Mouse (Mus musculus): ENCODE data around the gene Piwil1.

Gene Piwil1

DNA sequence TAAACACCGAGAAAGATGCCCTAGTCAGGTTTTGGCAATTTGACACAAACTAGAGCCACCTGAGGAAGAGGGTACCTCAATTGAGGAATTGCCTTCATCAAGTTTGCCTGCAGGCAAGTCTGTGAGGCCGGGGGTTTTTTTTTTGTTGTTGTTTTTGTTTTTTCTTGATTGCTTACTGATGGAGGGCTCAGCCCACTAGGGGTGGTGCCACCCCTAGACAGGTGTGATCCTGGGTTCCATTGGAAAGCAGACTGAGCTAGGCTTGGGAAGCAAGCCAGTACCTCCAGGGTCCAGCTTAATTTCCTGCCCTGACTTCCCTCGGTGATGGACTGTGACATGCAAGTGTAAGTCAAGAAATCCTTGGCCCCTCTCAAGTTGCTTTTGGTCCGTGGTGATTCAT lies at the start of gene Piwil1:
Piwil1 (plus strand) TSS at position 301 of the 400 bp plus-strand sequence.
- DNase-seq (ENCODE audit: low read depth, low spot score): no peak

DNA sequence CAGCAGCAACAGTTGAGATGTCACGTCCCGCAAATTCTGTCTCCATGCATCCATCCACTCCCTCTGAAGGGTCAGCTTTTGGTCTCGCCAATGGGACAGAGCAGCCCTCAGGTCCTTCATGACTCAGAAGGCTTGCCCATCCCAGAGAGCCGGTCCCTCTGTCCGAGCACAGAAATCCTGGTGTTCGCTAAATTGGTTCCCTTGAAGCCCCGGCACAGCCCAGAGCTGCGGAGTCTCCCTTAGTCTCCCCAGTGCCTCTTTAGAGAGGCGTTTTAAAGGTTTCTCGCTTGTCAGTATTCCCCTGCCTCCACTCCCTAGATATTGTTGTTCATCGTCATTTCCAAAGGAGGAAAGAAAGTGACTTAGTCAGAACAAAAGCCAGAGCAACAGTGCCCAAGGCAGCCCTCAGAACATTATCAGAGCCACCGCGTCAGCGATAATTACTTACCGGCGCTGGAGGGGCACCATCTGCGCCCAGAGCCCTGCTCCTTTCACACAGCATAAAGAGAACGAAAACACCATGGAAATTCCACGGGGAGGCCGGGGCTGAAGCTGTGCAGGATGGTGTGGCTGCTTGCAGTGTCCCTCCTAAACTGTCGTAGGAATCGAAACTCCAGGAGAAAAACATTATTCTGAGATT lies 45.7 kb upstream of the Piwil1 start:
- DNase-seq (ENCODE audit: low read depth, low spot score): no peak

DNA sequence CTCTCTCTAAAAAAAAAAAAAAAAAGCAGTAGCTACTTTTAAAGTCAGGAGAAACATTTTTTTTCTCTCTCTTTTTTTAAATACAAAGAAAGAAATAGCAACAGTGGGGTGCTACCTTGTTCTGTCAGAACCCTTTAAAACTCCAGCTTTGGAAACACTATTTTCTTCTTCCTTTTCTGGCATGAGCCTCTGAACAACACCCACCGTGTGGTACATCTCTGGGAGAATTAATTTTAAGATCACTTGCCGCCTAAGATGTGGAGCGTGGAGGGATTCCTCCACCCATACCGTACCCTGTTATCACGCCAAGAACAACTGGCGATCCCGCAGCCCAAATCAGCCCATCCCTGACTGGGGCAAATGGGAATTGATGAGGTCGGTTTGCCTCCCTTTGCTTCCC lies 42.2 kb upstream of the Piwil1 start:
- DNase-seq (ENCODE audit: low read depth, low spot score): no peak

DNA sequence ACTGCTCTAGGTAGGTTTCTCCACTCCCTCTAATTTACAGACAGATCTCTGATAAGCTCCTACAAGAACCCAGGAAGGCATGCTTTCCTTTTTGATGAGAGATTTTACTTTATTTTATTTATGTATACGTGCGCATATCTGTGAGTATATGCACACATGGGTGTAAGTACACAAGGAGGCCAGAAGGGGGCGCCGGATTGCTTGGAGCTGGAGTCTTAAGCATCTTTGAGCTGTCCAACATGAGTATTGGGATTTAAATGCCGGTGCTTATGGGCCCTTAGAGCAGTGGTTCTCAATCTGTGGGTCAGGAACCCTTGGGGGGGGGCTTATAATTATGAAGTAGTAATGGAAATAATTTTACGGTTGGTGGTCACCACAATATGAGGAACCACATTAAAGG lies 39.4 kb upstream of the Piwil1 start:
- DNase-seq (ENCODE audit: low read depth, low spot score): no peak

GRCm38 (mm10) chr5:128663976-128664375 lies 38.3 kb upstream of the Piwil1 start:
- no peak for DNase-seq (ENCODE audit: low read depth, low spot score)

DNA sequence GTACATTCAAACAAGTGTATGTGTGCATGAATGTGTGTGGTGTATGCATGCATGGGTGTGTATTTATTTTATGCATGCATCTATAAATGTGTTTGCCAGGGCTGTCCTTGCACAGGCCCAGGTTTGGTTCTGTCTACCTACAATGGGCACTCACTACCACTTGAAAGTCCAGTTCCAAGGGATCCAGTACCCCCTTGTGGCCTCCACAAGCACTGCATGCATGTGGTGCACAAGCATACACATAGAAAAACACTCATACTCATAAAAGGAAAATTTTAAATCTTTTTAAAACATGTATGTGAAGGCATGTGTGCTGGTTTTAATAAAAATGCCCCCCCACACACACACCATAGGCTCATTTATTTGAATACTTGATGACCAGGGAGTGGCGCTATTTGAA lies 37.3 kb upstream of the Piwil1 start:
- no peak for DNase-seq (ENCODE audit: low read depth, low spot score)

- no peak for DNase-seq (ENCODE audit: low read depth, low spot score)
Observed at GRCm38 (mm10) chr5:128667303-128667702, 35.0 kb upstream of the Piwil1 start.

DNA sequence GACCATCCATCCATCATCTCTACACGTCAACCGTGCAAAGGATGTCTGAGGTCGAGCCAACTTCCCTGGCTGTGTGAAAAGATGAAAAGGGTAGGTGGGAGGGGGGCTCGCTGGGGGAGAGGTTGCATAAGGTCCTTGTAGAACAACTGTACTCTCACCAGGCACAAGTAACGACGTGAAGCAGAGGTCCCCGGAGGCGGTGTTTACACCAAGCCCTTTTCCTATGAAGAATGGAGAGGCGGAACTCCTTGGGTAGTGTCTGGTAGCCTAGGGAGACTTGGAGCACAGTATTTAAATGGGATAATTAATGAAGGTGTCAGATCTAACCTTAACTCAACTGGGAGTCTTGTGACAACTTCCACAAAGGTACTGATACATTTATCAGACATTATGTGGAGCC lies 28.2 kb upstream of the Piwil1 start:
- no peak for DNase-seq (ENCODE audit: low read depth, low spot score)

DNA sequence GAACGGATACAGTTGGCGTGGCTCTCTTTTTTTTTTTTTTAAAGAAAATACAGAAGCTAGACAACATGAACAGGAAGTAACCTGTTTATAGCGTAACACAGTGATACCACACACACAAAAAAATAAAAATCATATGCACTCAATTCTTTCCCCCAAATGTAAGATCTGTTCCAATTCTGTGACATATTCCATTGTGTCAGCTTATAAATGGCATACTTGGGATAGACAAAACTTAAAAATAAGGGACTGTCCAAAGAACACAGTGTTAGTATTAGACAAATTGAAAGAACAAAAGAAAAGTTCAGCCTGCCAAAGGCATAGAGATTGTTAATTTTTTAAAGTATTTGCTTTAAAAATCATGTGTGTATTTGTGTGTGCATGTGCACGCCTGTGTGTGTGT lies 25.0 kb upstream of the Piwil1 start:
- no peak for DNase-seq (ENCODE audit: low read depth, low spot score)

DNA sequence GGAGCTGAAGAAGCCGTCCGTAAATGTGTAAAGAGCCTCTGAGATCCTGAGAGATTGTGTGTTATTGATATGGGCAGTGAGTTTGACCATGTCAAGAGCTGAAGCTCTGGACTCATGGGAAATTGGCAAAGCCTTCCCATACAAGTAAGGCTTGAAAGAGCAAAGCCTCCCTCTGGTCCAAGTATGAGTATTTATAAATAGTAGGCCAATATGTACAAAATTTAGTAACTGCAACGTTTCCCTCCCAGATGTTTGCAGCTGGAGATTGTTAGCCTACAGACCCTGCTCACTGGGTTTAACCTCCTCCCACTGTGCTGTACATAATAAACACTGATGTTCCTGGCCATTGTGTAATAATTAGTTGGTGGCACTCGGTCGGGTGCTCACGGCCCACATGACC lies 24.5 kb upstream of the Piwil1 start:
- no peak for DNase-seq (ENCODE audit: low read depth, low spot score)

- no peak for DNase-seq (ENCODE audit: low read depth, low spot score)
Observed at GRCm38 (mm10) chr5:128681456-128681855, 20.9 kb upstream of the Piwil1 start.

DNA sequence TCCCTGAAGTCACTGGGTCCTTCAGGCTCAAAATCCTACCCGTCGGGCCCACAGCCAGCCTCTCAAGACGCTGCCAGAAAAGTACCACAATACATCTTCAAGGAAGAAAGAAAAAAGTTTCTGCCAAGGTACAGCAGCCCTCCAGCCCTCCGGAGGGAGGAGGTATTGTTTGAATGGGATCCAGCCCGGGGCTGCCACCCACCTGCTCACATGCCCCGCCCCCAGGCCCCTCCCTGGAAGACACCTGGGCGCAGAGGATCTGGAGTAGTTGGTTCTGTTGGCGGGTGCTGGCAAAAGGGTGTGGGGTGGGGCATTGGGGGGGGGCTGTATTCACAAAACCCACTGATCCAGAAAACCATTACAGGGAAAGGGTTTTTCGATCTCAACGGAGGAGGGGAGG lies 18.1 kb upstream of the Piwil1 start:
- no peak for DNase-seq (ENCODE audit: low read depth, low spot score)

- no peak for DNase-seq (ENCODE audit: low read depth, low spot score)
Observed at GRCm38 (mm10) chr5:128684621-128685020, 17.7 kb upstream of the Piwil1 start.

DNA sequence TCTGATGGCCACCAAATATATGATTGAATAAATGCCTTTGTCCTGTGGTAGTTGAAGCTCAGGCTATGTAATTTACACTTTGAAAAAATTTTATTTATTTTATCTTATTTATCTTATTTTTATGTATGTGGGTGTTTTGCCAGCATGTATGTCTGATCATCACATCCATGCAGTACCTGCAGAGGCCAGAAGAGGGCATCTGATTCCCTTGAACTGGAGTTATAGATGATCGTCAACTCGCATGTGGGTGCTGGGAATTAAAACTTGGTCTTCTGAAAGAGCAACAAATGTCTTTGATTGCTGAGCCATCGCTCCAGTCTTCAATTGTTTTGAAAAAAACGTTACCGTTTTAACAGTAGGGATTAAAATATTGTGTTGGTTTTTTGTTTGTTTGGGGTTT lies 15.2 kb upstream of the Piwil1 start:
- DNase-seq (ENCODE audit: low read depth, low spot score): no peak

DNA sequence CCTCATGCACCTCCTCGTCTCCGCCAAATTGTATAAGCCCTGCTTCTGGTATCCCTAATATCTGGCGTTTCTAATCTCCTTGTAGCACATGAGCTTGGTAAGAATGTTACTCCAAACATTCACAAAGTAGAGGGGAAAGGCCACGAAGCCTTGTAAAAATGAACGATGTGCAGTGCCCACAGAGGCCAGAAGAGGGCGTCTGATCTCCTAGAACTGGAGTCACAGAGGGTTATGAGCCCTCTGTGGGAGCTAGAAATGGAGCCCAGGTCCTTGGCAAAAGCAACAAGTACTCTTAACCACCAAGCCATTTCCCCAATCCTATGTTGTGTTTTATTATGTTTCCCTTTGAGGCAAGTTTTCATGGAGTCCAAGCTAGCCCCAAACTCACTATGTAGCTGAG lies 8.2 kb upstream of the Piwil1 start:
- no peak for DNase-seq (ENCODE audit: low read depth, low spot score)

- no peak for DNase-seq (ENCODE audit: low read depth, low spot score)
Observed at GRCm38 (mm10) chr5:128694611-128695325, 7.6 kb upstream of the Piwil1 start.

- DNase-seq (ENCODE audit: low read depth, low spot score): no peak
Observed at GRCm38 (mm10) chr5:128696824-128697223, 5.5 kb upstream of the Piwil1 start.

DNA sequence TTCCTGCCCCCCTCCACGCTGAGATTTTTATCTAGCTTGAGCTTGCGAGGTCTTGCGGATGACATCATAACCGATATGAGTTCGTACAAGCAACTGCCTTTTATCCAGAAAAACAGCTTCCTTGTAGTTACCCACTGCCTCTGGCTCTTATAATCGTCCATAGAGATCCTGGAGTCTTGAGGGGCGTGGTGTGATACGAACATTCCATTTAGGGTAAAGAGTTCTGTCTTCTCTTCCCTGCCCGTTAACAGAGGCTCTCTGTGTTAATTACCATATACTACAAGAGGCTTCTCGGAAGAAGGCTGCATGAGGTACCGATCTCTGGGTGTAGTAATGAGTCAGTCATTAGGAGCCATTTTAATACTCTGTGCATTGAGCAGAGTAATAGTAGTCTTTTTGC lies 1.6 kb upstream of the Piwil1 start:
- DNase-seq (ENCODE audit: low read depth, low spot score): no peak

GRCm38 (mm10) chr5:128703688-128704087 lies 1.4 kb downstream of the Piwil1 start:
- no peak for DNase-seq (ENCODE audit: low read depth, low spot score)

DNA sequence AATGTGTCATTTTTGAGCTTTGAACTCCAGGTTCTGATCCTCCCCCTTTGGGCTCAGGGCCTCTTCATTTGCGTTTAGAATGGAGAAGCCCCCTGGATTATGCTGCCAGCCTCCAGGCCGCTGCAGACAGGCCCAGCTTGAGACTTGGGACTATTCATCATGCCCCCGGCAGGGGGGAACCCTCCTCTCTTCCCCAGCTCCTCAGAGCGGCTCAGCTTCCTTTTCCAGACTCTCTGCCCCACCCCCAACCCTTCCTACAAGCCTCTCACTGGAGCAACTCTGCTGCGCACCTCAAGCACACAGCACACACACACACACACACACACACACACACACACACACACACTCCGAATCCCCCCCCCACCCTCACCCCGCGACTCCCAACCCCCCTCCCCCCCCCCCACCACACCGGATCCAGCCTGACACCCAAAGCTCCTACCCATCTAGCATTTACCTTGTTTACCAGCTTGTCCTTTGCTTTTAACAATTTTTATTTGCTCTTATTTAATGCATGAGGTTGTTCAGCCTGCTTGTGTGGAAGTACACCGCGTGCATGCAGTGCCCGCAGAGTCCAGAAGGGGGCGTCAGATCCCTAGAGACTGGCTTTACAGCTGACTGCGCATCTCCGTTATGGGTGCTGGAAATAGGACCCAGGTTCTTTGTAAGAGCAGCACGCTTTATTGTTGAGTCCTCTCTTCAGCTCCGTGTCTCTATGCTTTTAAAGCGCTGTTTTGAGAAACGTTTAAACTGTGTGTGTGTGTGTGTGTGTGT lies 2.0 kb downstream of the Piwil1 start:
- no peak for DNase-seq (ENCODE audit: low read depth, low spot score)

- DNase-seq (ENCODE audit: low read depth, low spot score): no peak
Observed at GRCm38 (mm10) chr5:128706467-128706866, 4.1 kb downstream of the Piwil1 start.

- no peak for DNase-seq (ENCODE audit: low read depth, low spot score)
Observed at GRCm38 (mm10) chr5:128707271-128707670, 4.9 kb downstream of the Piwil1 start.

DNA sequence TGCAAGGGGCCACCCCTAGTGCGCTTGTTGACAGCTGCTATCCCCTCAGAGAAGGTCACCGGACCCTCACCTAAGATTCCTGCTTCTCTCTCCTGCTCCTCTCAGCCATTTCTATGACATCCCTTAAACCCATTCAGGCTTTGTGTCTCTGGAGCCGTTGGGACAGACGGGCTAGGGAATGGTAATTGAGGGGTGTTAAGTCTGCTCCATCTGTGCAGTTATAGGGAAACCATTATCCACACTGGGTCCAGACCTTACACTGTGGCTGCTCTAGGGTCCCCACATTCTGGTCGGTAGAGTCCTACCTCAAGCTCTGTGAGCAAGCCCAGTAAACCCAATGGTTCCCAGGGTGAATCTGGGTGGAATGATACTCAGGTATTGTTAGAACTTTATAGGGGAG lies 6.6 kb downstream of the Piwil1 start:
- DNase-seq (ENCODE audit: low read depth, low spot score): no peak
